Mouse (Mus musculus): Measurements from ENCODE around the gene Ccdc141. TPM values are rescaled to one million over a fixed set of nuclear protein-coding genes. Genes with fewer than 3 reads are reported as not detected.

The Ccdc141 gene
- polyA plus RNA-seq, 1 experiment from 2014 or later: 4.3 TPM

- Histone ChIP-seq H3K36me3 (ENCODE audit: control insufficient read depth, insufficient read depth, low read length) (no peaks in the 10 kb centered on the region), H3K9ac (ENCODE audit: low read length) (no peak overlapping the region), H3K27ac (ENCODE audit: low read depth, low read length) (no peak overlapping the region), H3K9me3 (replicated peaks; ENCODE audit: control insufficient read depth, low read length) (no peaks in the 10 kb centered on the region), H3K4me3 (ENCODE audit: low read depth, low read length) (no peak overlapping the region), H3K4me2 (ENCODE audit: low read length) (no peak overlapping the region), H3K27me3 (replicated peaks; ENCODE audit: control insufficient read depth, insufficient read depth, low read length) (no peaks in the 10 kb centered on the region), H3K4me1 (ENCODE audit: control insufficient read depth, insufficient read depth, low read length) (no peaks in the 10 kb centered on the region)
- 86% methylated on average over 3 of the region's 3 CpGs for WGBS
- ATAC-seq (no peak), DNase-seq (ENCODE audit: low spot score) (no peak)
Measured at GRCm38 (mm10) chr2:77162135-77162534, 8.3 kb downstream of the Ccdc141 start.

GRCm38 (mm10) chr2:77157546-77157945 is 12.9 kb downstream of the Ccdc141 start:
- ATAC-seq (no peak), DNase-seq (ENCODE audit: low spot score) (no peak)
- no peak overlapping the region for H3K27ac ChIP-seq (ENCODE audit: low read depth, low read length)
- no peaks in the 10 kb centered on the region for H3K36me3 ChIP-seq (ENCODE audit: control insufficient read depth, insufficient read depth, low read length)
- WGBS: 93% methylated on average over 4 of the region's 4 CpGs
- no peak overlapping the region for H3K4me2 ChIP-seq (ENCODE audit: low read length)
- H3K4me3 ChIP-seq (ENCODE audit: low read depth, low read length): no peak overlapping the region
- no peaks in the 10 kb centered on the region for H3K9me3 ChIP-seq (replicated peaks; ENCODE audit: control insufficient read depth, low read length)
- no peak overlapping the region for H3K9ac ChIP-seq (ENCODE audit: low read length)
- H3K27me3 ChIP-seq (replicated peaks; ENCODE audit: control insufficient read depth, insufficient read depth, low read length): no peaks in the 10 kb centered on the region
- no peaks in the 10 kb centered on the region for H3K4me1 ChIP-seq (ENCODE audit: control insufficient read depth, insufficient read depth, low read length)

GRCm38 (mm10) chr2:77154080-77154479 is 16.4 kb downstream of the Ccdc141 start:
- 69% methylated on average over 4 of the region's 4 CpGs for WGBS
- H3K4me2 ChIP-seq (ENCODE audit: low read length): no peak overlapping the region
- no peaks in the 10 kb centered on the region for H3K27me3 ChIP-seq (replicated peaks; ENCODE audit: control insufficient read depth, insufficient read depth, low read length)

GRCm38 (mm10) chr2:77151255-77151654 is 19.2 kb downstream of the Ccdc141 start:
- Histone ChIP-seq H3K27ac (ENCODE audit: low read depth, low read length) (no peak overlapping the region), H3K4me2 (ENCODE audit: low read length) (no peak overlapping the region), H3K4me3 (ENCODE audit: low read depth, low read length) (no peak overlapping the region), H3K9me3 (replicated peaks; ENCODE audit: control insufficient read depth, low read length) (no peaks in the 10 kb centered on the region), H3K27me3 (replicated peaks; ENCODE audit: control insufficient read depth, insufficient read depth, low read length) (no peaks in the 10 kb centered on the region), H3K9ac (ENCODE audit: low read length) (no peak overlapping the region), H3K36me3 (ENCODE audit: control insufficient read depth, insufficient read depth, low read length) (no peaks in the 10 kb centered on the region), H3K4me1 (ENCODE audit: control insufficient read depth, insufficient read depth, low read length) (peaks cover 13% of the 10 kb centered on the region)
- DNase-seq (ENCODE audit: low spot score) (no peak), ATAC-seq (no peak)
- WGBS: 93% methylated on average over 8 of the region's 8 CpGs

More at GRCm38 (mm10) chr2:77154080-77154479, 16.4 kb downstream of the Ccdc141 start:
- H3K9ac ChIP-seq (ENCODE audit: low read length): no peak overlapping the region
- H3K4me1 ChIP-seq (ENCODE audit: control insufficient read depth, insufficient read depth, low read length): peaks cover 4% of the 10 kb centered on the region
- H3K9me3 ChIP-seq (replicated peaks; ENCODE audit: control insufficient read depth, low read length): no peaks in the 10 kb centered on the region
- ATAC-seq (no peak), DNase-seq (ENCODE audit: low spot score) (no peak)
- no peaks in the 10 kb centered on the region for H3K36me3 ChIP-seq (ENCODE audit: control insufficient read depth, insufficient read depth, low read length)
- H3K27ac ChIP-seq (ENCODE audit: low read depth, low read length): no peak overlapping the region
- no peak overlapping the region for H3K4me3 ChIP-seq (ENCODE audit: low read depth, low read length)

- Histone ChIP-seq H3K9ac (ENCODE audit: low read length) (no peak overlapping the region), H3K4me1 (ENCODE audit: control insufficient read depth, insufficient read depth, low read length) (peaks cover 13% of the 10 kb centered on the region), H3K27me3 (replicated peaks; ENCODE audit: control insufficient read depth, insufficient read depth, low read length) (no peaks in the 10 kb centered on the region), H3K4me2 (ENCODE audit: low read length) (no peak overlapping the region), H3K9me3 (replicated peaks; ENCODE audit: control insufficient read depth, low read length) (no peaks in the 10 kb centered on the region), H3K4me3 (ENCODE audit: low read depth, low read length) (no peak overlapping the region), H3K36me3 (ENCODE audit: control insufficient read depth, insufficient read depth, low read length) (no peaks in the 10 kb centered on the region), H3K27ac (ENCODE audit: low read depth, low read length) (no peak overlapping the region; the same call in 1 of the 2 replicates)
- 36% methylated on average over 2 of the region's 2 CpGs for WGBS
- ATAC-seq (peak; percentile 58; the same call in 1 of the 2 replicates), DNase-seq (ENCODE audit: low spot score) (peak; percentile 30)
Measured at GRCm38 (mm10) chr2:77149576-77149975, 20.9 kb downstream of the Ccdc141 start.

GRCm38 (mm10) chr2:77148215-77148614 is 22.2 kb downstream of the Ccdc141 start:
- no peaks in the 10 kb centered on the region for H3K9me3 ChIP-seq (replicated peaks; ENCODE audit: control insufficient read depth, low read length)
- peaks cover 13% of the 10 kb centered on the region for H3K4me1 ChIP-seq (ENCODE audit: control insufficient read depth, insufficient read depth, low read length)
- no peak overlapping the region for H3K4me3 ChIP-seq (ENCODE audit: low read depth, low read length)
- H3K36me3 ChIP-seq (ENCODE audit: control insufficient read depth, insufficient read depth, low read length): no peaks in the 10 kb centered on the region
- ATAC-seq: peak; percentile 72
- H3K27me3 ChIP-seq (replicated peaks; ENCODE audit: control insufficient read depth, insufficient read depth, low read length): no peaks in the 10 kb centered on the region
- WGBS: 19% methylated on average over 4 of the region's 4 CpGs
- no peak overlapping the region; the same call in 1 of the 2 replicates for H3K27ac ChIP-seq (ENCODE audit: low read depth, low read length)
- H3K9ac ChIP-seq (ENCODE audit: low read length): no peak overlapping the region
- no peak overlapping the region for H3K4me2 ChIP-seq (ENCODE audit: low read length)
- peak; percentile 68 for DNase-seq (ENCODE audit: low spot score)

GRCm38 (mm10) chr2:77146968-77147367 is 23.5 kb downstream of the Ccdc141 start:
- Histone ChIP-seq H3K27me3 (replicated peaks; ENCODE audit: control insufficient read depth, insufficient read depth, low read length) (no peaks in the 10 kb centered on the region), H3K36me3 (ENCODE audit: control insufficient read depth, insufficient read depth, low read length) (no peaks in the 10 kb centered on the region), H3K9me3 (replicated peaks; ENCODE audit: control insufficient read depth, low read length) (no peaks in the 10 kb centered on the region), H3K4me2 (ENCODE audit: low read length) (no peak overlapping the region), H3K9ac (ENCODE audit: low read length) (no peak overlapping the region), H3K4me3 (ENCODE audit: low read depth, low read length) (no peak overlapping the region), H3K4me1 (ENCODE audit: control insufficient read depth, insufficient read depth, low read length) (peaks cover 13% of the 10 kb centered on the region), H3K27ac (ENCODE audit: low read depth, low read length) (no peak overlapping the region)
- no peak for DNase-seq (ENCODE audit: low spot score)
- ATAC-seq: no peak
- 83% methylated on average over 2 of the region's 2 CpGs for WGBS

- H3K9me3 ChIP-seq (replicated peaks; ENCODE audit: control insufficient read depth, low read length): no peaks in the 10 kb centered on the region
- no peaks in the 10 kb centered on the region for H3K27me3 ChIP-seq (replicated peaks; ENCODE audit: control insufficient read depth, insufficient read depth, low read length)
- ATAC-seq (no peak), DNase-seq (ENCODE audit: low spot score) (no peak)
- no peaks in the 10 kb centered on the region for H3K36me3 ChIP-seq (ENCODE audit: control insufficient read depth, insufficient read depth, low read length)
- WGBS: 76% methylated on average over 3 of the region's 3 CpGs
- H3K4me3 ChIP-seq (ENCODE audit: low read depth, low read length): no peak overlapping the region
- H3K9ac ChIP-seq (ENCODE audit: low read length): no peak overlapping the region
- H3K27ac ChIP-seq (ENCODE audit: low read depth, low read length): no peak overlapping the region
- no peak overlapping the region for H3K4me2 ChIP-seq (ENCODE audit: low read length)
- peaks cover 13% of the 10 kb centered on the region for H3K4me1 ChIP-seq (ENCODE audit: control insufficient read depth, insufficient read depth, low read length)
Measured at GRCm38 (mm10) chr2:77146291-77146690, 24.1 kb downstream of the Ccdc141 start.

- no peak overlapping the region for H3K9ac ChIP-seq (ENCODE audit: low read length)
- H3K36me3 ChIP-seq (ENCODE audit: control insufficient read depth, insufficient read depth, low read length): no peaks in the 10 kb centered on the region
- DNase-seq (ENCODE audit: low spot score): no peak
- H3K4me2 ChIP-seq (ENCODE audit: low read length): no peak overlapping the region
- H3K4me1 ChIP-seq (ENCODE audit: control insufficient read depth, insufficient read depth, low read length): peaks cover 4% of the 10 kb centered on the region; the same call in 1 of the 2 replicates
- H3K27me3 ChIP-seq (replicated peaks; ENCODE audit: control insufficient read depth, insufficient read depth, low read length): no peaks in the 10 kb centered on the region
- no peaks in the 10 kb centered on the region for H3K9me3 ChIP-seq (replicated peaks; ENCODE audit: control insufficient read depth, low read length)
- H3K27ac ChIP-seq (ENCODE audit: low read depth, low read length): no peak overlapping the region
- H3K4me3 ChIP-seq (ENCODE audit: low read depth, low read length): no peak overlapping the region
- no peak for ATAC-seq
- WGBS: 77% methylated on average over 6 of the region's 6 CpGs
Measured at GRCm38 (mm10) chr2:77143536-77143935, 26.9 kb downstream of the Ccdc141 start.
